Mouse (Mus musculus): Measurements from ENCODE around the gene Lalba. TPM values are rescaled to one million over a fixed set of nuclear protein-coding genes. Genes with fewer than 3 reads are reported as not detected.

Lalba gene
- not detected in 2 replicates for total RNA-seq (2012; rRNA removed)
- polyA plus RNA-seq (2012; ENCODE audit: insufficient read depth in 1 of 2, insufficient read length in 2 of 2, low read depth in 1 of 2, low replicate concordance in 2 of 2, missing spikeins in 1 of 2), result not detected

DNA sequence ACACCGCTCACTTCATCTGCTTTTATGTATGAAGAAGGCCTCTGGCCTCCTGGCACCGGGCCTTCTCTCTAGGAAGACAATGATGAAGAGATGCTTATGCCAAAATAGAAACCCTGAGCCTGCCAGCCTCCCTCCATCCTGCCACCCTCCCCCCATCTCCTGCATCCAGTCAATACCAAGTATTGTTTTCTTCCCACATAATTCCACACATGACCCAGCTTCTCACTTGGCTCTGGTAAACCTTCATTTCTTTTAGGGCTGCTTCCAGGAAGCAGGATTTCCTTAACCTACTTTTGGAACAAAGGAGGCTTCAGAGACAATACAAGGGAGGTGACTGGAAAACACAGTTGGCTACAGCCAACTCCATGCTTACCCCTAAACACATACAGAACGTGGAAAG lies at the start of gene Lalba:
TSS of gene Lalba (minus strand) at position 21 of the 400 bp plus-strand sequence.
- Histone ChIP-seq H3K9me3 (replicated peaks; ENCODE audit: insufficient read depth, low read length) (no peaks in the 10 kb centered on the region), H3K79me2 (ENCODE audit: control insufficient read depth, insufficient read depth, low read length, poor library complexity) (no peaks in the 10 kb centered on the region), H3K36me3 (ENCODE audit: control insufficient read depth in 1 of 2, insufficient read depth in 2 of 2, low read length in 2 of 2) (peaks cover 0 to 21% of the 10 kb centered on the region in 2 experiments; a peak in 2 of 4 replicates), H3K27ac (ENCODE audit: control insufficient read depth, low read depth, low read length) (no peak within 1 kb of the TSS), H3K4me1 (ENCODE audit: control insufficient read depth in 1 of 2, insufficient read depth in 2 of 2, low read length in 2 of 2) (peaks cover 23 to 38% of the 10 kb centered on the region in 2 experiments), H3K9ac (ENCODE audit: control insufficient read depth, low read depth, low read length, poor library complexity, severe bottlenecking) (no peak within 1 kb of the TSS), H3K27me3 (ENCODE audit: control insufficient read depth in 1 of 2, insufficient read depth in 2 of 2, low read length in 2 of 2) (0 out of 4 replicates have a peak, but pooled peaks cover 0 to 1% of the 10 kb centered on the region in 2 experiments), H3K4me3 (ENCODE audit: control insufficient read depth in 1 of 2, insufficient read depth in 1 of 2, low read depth in 2 of 2, low read length in 2 of 2) (no peak within 1 kb of the TSS)
- DNase-seq (ENCODE audit: low read depth, low spot score), result no peak
- TF ChIP-seq USF2 (IDR thresholded peaks at IDR 0.05; ENCODE audit: borderline replicate concordance in 1 of 2, insufficient read depth in 1 of 2, low read depth in 1 of 2, low read length in 2 of 2) (no peak), ZC3H11A (IDR thresholded peaks at IDR 0.05; ENCODE audit: low read depth, low read length) (no peak), BHLHE40 (IDR thresholded peaks at IDR 0.05; ENCODE audit: borderline replicate concordance, low read depth, low read length) (no peak), TAL1 (IDR thresholded peaks at IDR 0.05; ENCODE audit: low read length) (no peak), RCOR1 (IDR thresholded peaks at IDR 0.05; ENCODE audit: low read depth, low read length) (no peak), POLR2AphosphoS5 (IDR thresholded peaks at IDR 0.05; ENCODE audit: borderline replicate concordance, low read depth, low read length) (no peak), CHD2 (IDR thresholded peaks at IDR 0.05; ENCODE audit: low read length) (no peak), POLR2AphosphoS2 (IDR thresholded peaks at IDR 0.05; ENCODE audit: low read length) (no peak), MAZ (IDR thresholded peaks at IDR 0.05; ENCODE audit: low read depth, low read length) (no peak), GATA1 (IDR thresholded peaks at IDR 0.05; ENCODE audit: low read depth, low read length) (no peak), SIN3A (IDR thresholded peaks at IDR 0.05; ENCODE audit: low read length) (no peak), RAD21 (IDR thresholded peaks at IDR 0.05; ENCODE audit: low read depth, low read length) (no peak), MYB (IDR thresholded peaks at IDR 0.05; ENCODE audit: low read depth, low read length) (no peak), ELF1 (IDR thresholded peaks at IDR 0.05; ENCODE audit: low read depth, low read length) (no peak)

DNA sequence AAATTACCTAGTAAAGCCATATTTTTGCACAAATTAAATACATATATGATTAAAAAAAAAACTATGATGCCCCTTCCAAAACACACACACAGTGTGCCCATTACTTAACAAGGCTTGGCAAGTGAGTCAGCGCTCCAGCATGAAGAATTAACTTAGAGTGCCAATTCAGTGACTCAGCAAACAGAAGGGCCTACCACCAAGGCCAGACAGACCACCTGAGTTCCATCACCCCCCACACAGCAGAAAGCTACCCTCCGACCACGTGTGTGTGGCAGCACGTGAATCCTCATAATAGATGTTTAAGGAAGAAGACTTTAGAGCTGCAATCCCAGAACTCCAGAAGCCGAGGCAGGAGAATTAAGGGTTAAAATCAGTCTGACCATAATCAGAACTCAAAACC lies 49.8 kb upstream of the Lalba start:
- peaks cover 34 to 41% of the 10 kb centered on the region in 2 experiments for H3K36me3 ChIP-seq (ENCODE audit: control insufficient read depth in 1 of 2, insufficient read depth in 2 of 2, low read length in 2 of 2)
- peak; percentile 84 for DNase-seq (ENCODE audit: low read depth, low spot score)
- H3K9me3 ChIP-seq (replicated peaks; ENCODE audit: insufficient read depth, low read length), result no peaks in the 10 kb centered on the region
- H3K27me3 ChIP-seq (ENCODE audit: control insufficient read depth in 1 of 2, insufficient read depth in 2 of 2, low read length in 2 of 2), result no peaks in the 10 kb centered on the region
- peaks cover 3 to 15% of the 10 kb centered on the region in 2 experiments; a peak in 3 of 4 replicates for H3K4me1 ChIP-seq (ENCODE audit: control insufficient read depth in 1 of 2, insufficient read depth in 2 of 2, low read length in 2 of 2)
- H3K4me3 ChIP-seq (ENCODE audit: control insufficient read depth in 1 of 2, insufficient read depth in 1 of 2, low read depth in 2 of 2, low read length in 2 of 2), result peak overlapping the region; percentile 79 to 85
- peak overlapping the region; percentile 12 for H3K27ac ChIP-seq (ENCODE audit: control insufficient read depth, low read depth, low read length)
- H3K79me2 ChIP-seq (ENCODE audit: control insufficient read depth, insufficient read depth, low read length, poor library complexity), result peaks cover 50% of the 10 kb centered on the region
- peak overlapping the region; percentile 83 for H3K9ac ChIP-seq (ENCODE audit: control insufficient read depth, low read depth, low read length, poor library complexity, severe bottlenecking)
- TF ChIP-seq SIN3A (IDR thresholded peaks at IDR 0.05; ENCODE audit: low read length) (peak; percentile 92), USF2 (IDR thresholded peaks at IDR 0.05; ENCODE audit: borderline replicate concordance in 1 of 2, insufficient read depth in 1 of 2, low read depth in 1 of 2, low read length in 2 of 2) (no peak), UBTF (IDR thresholded peaks at IDR 0.05; ENCODE audit: borderline replicate concordance, insufficient read depth, low read depth, low read length) (no peak), RAD21 (IDR thresholded peaks at IDR 0.05; ENCODE audit: low read depth, low read length) (no peak), ZNF384 (IDR thresholded peaks at IDR 0.05; ENCODE audit: low read depth, low read length) (0 out of 2 replicates have a peak, but pooled peaks have one; percentile 34), TAL1 (IDR thresholded peaks at IDR 0.05; ENCODE audit: low read length) (no peak), CTCF (IDR thresholded peaks at IDR 0.05 in 2 of 3, conservative IDR thresholded peaks at IDR 0.05 in 1 of 3; ENCODE audit: control insufficient read depth in 1 of 3, insufficient read depth in 1 of 3, low read depth in 2 of 3, low read length in 3 of 3, poor library complexity in 1 of 3, severe bottlenecking in 1 of 3) (no peak), CHD2 (IDR thresholded peaks at IDR 0.05; ENCODE audit: low read length) (no peak), USF1 (IDR thresholded peaks at IDR 0.05; ENCODE audit: low read depth, low read length) (peak; percentile 70), HCFC1 (IDR thresholded peaks at IDR 0.05; ENCODE audit: low read depth, low read length) (no peak; the same call in 1 of the 2 replicates), E2F4 (IDR thresholded peaks at IDR 0.05; ENCODE audit: borderline replicate concordance, low read depth, low read length) (0 out of 2 replicates have a peak, but pooled peaks have one; percentile 19), ETS1 (IDR thresholded peaks at IDR 0.05; ENCODE audit: low read depth, low read length) (0 out of 2 replicates have a peak, but pooled peaks have one; percentile 47), MAX (IDR thresholded peaks at IDR 0.05; ENCODE audit: low read length) (peak; percentile 96), MEF2A (IDR thresholded peaks at IDR 0.05; ENCODE audit: extremely low read depth, insufficient replicate concordance, low read depth, low read length, poor library complexity, severe bottlenecking) (no peak), POLR2A (IDR thresholded peaks at IDR 0.05; ENCODE audit: control insufficient read depth in 1 of 2, insufficient read depth in 1 of 2, low read depth in 1 of 2, low read length in 2 of 2, poor library complexity in 1 of 2) (no peak), EP300 (IDR thresholded peaks at IDR 0.05; ENCODE audit: low read depth in 1 of 2, low read length in 2 of 2) (peak; percentile 35 to 45; a peak in 1 of 4 replicates), KAT2A (conservative IDR thresholded peaks at IDR 0.05; ENCODE audit: low read depth, low read length) (no peak), TCF12 (IDR thresholded peaks at IDR 0.05; ENCODE audit: low read depth, low read length) (no peak), MAZ (IDR thresholded peaks at IDR 0.05; ENCODE audit: low read depth, low read length) (peak; percentile 36; the same call in 1 of the 2 replicates), NELFE (IDR thresholded peaks at IDR 0.05; ENCODE audit: low read depth, low read length) (0 out of 2 replicates have a peak, but pooled peaks have one; percentile 13), NRF1 (IDR thresholded peaks at IDR 0.05; ENCODE audit: insufficient read depth, low read depth, low read length, poor library complexity, severe bottlenecking) (no peak)
